Mouse (Mus musculus) olfactory bulb, adult 2 months (tissue): ENCODE results near the gene Polr3h.

ENCODE experiments used
- CTCF ChIP-seq: fragments of 200-500 bp; IDR thresholded peaks from 2 replicates; pipeline ENCODE4 v1.5.1; 2012; ENCODE audit warnings: low read depth, mild to moderate bottlenecking, low read length, moderate library complexity; ENCODE audit not compliant: insufficient read depth
- POLR2A ChIP-seq: fragments of 200-500 bp; IDR thresholded peaks from 2 replicates; pipeline ENCODE4 v1.6.1; 2012; ENCODE audit warnings: mild to moderate bottlenecking, low read depth, low read length, moderate library complexity; ENCODE audit not compliant: insufficient read depth

- no peak for TF ChIP-seq POLR2A
- TF ChIP-seq CTCF = no peak
Observed at GRCm38 (mm10) chr15:81896407-81896806, 29.6 kb downstream of the Polr3h start.
